Mouse (Mus musculus) thymus, adult 2 months (tissue): ENCODE measurements around the gene Dffa. TPM values are rescaled to one million over a fixed set of nuclear protein-coding genes. Genes with fewer than 3 reads are reported as not detected.

Experiments used
- DNase-seq: peaks from one replicate; pipeline ENCODE4 v3.0.0; 2021
- H3K27ac ChIP-seq: fragments of 200-500 bp; 2 replicates; pipeline ENCODE4 v1.5.1; 2012; ENCODE audit warnings: low read length, control low read depth; ENCODE audit not compliant: control insufficient read depth, insufficient read depth
- H3K27me3 ChIP-seq: fragments of 200-500 bp; 2 replicates; pipeline ENCODE4 v1.6.1; 2012; ENCODE audit warnings: mild to moderate bottlenecking, low read length, moderate library complexity, mixed read lengths; ENCODE audit not compliant: control insufficient read depth, insufficient read depth
- H3K36me3 ChIP-seq: fragments of 200-500 bp; 2 replicates; pipeline ENCODE4 v1.6.1; 2012; ENCODE audit warnings: mild to moderate bottlenecking, low read length, moderate library complexity; ENCODE audit not compliant: control insufficient read depth, insufficient read depth
- H3K4me1 ChIP-seq: fragments of 200-500 bp; replicated peaks from 2 replicates; pipeline ENCODE4 v1.6.1; 2012; ENCODE audit warnings: low read length; ENCODE audit not compliant: control insufficient read depth, insufficient read depth
- H3K4me3 ChIP-seq: fragments of 200-500 bp; 2 replicates; pipeline ENCODE4 v1.5.1; 2012; ENCODE audit warnings: mild to moderate bottlenecking, low read length, control low read depth, moderate library complexity; ENCODE audit not compliant: control insufficient read depth, insufficient read depth
- CTCF ChIP-seq: fragments of 200-500 bp; IDR thresholded peaks from 2 replicates; pipeline ENCODE4 v1.5.1; 2012; ENCODE audit warnings: mild to moderate bottlenecking, control low read depth, low read length, moderate library complexity, borderline replicate concordance; ENCODE audit not compliant: control insufficient read depth, poor library complexity, insufficient read depth; ENCODE audit errors: extremely low read depth
- POLR2A ChIP-seq: fragments of 200-500 bp; IDR thresholded peaks from 2 replicates; pipeline ENCODE4 v1.6.1; 2012; ENCODE audit warnings: mild to moderate bottlenecking, low read length, control low read depth, moderate library complexity; ENCODE audit not compliant: control insufficient read depth, poor library complexity, insufficient read depth; ENCODE audit errors: extremely low read depth
- WGBS: fragments of 180-500 bp; shearing (Covaris S2); methylation state at CpG from one replicate; pipeline ENCODE4 v1.1.7; 2018; 5-methylcytosine and 5-hydroxymethylcytosine counted together
- polyA plus RNA-seq: library from polyadenylated mRNA; depleted of rRNA; stranded (reverse); fragments of >200 nt; gene quantifications from 2 replicates; pipeline ENCODE4 v1.2.3, GENCODE M21; 2012

The Dffa gene
- polyA plus RNA-seq, 1 experiment, result 40.2 TPM

GRCm38 (mm10) chr4:149123432-149123831 lies 19.5 kb downstream of the Dffa start:
- Histone ChIP-seq H3K36me3 (no peaks in the 10 kb centered on the region), H3K4me3 (no peak overlapping the region)
- 95% methylated on average over 5 of the region's 5 CpGs for WGBS

GRCm38 (mm10) chr4:149125341-149126114 lies 21.6 kb downstream of the Dffa start:
- Histone ChIP-seq H3K36me3 (no peaks in the 10 kb centered on the region), H3K27ac (no peak overlapping the region), H3K27me3 (no peaks in the 10 kb centered on the region), H3K4me1 (no peaks in the 10 kb centered on the region), H3K4me3 (no peak overlapping the region)
- TF ChIP-seq POLR2A (no peak), CTCF (no peak)
- no peak for DNase-seq
- 73% methylated on average over 11 of the region's 11 CpGs for WGBS

More at GRCm38 (mm10) chr4:149123432-149123831, 19.5 kb downstream of the Dffa start:
- Histone ChIP-seq H3K27me3 (no peaks in the 10 kb centered on the region), H3K4me1 (no peaks in the 10 kb centered on the region), H3K27ac (no peak overlapping the region)
- DNase-seq, result no peak
- no peak for TF ChIP-seq POLR2A
- no peak for TF ChIP-seq CTCF

GRCm38 (mm10) chr4:149126115-149126509 lies 22.2 kb downstream of the Dffa start:
- WGBS, result 97% methylated on average over 6 of the region's 6 CpGs
- DNase-seq, result no peak
- Histone ChIP-seq H3K27ac (no peak overlapping the region), H3K4me3 (no peak overlapping the region), H3K36me3 (no peaks in the 10 kb centered on the region), H3K4me1 (no peaks in the 10 kb centered on the region), H3K27me3 (no peaks in the 10 kb centered on the region)
- TF ChIP-seq CTCF (no peak), POLR2A (no peak)

- no peak for DNase-seq
- 96% methylated on average over 11 of the region's 11 CpGs for WGBS
- no peak within 1 kb of the TSS for H3K4me3 ChIP-seq
These were observed 22.7 kb downstream of the Dffa start, which contains the start of gene Cort for GRCm38 (mm10) chr4:149126663-149127062. Gene Cort (minus strand): TSS chr4:149126763.

GRCm38 (mm10) chr4:149128467-149128866 lies 24.5 kb downstream of the Dffa start:
- Histone ChIP-seq H3K36me3 (no peaks in the 10 kb centered on the region), H3K4me3 (no peak overlapping the region), H3K27me3 (no peaks in the 10 kb centered on the region), H3K4me1 (no peaks in the 10 kb centered on the region), H3K27ac (no peak overlapping the region)
- TF ChIP-seq CTCF (no peak), POLR2A (no peak)
- WGBS, result 97% methylated on average over 18 of the region's 18 CpGs
- no peak for DNase-seq

More at GRCm38 (mm10) chr4:149126663-149127062, 22.7 kb downstream of the Dffa start, which contains the start of gene Cort:
- Histone ChIP-seq H3K4me1 (no peaks in the 10 kb centered on the region), H3K27me3 (no peaks in the 10 kb centered on the region), H3K36me3 (no peaks in the 10 kb centered on the region), H3K27ac (no peak within 1 kb of the TSS)
- TF ChIP-seq POLR2A (no peak), CTCF (no peak)

- Histone ChIP-seq H3K4me1 (0 out of 2 replicates have a peak, but pooled peaks cover under 1% of the 10 kb centered on the region), H3K4me3 (no peak overlapping the region), H3K36me3 (no peaks in the 10 kb centered on the region), H3K27ac (no peak overlapping the region), H3K27me3 (no peaks in the 10 kb centered on the region)
- 95% methylated on average over 23 of the region's 23 CpGs for WGBS
- TF ChIP-seq POLR2A, result no peak
- no peak for TF ChIP-seq CTCF
- no peak for DNase-seq
These were observed 27.2 kb downstream of the Dffa start for GRCm38 (mm10) chr4:149131021-149131752.
